Mouse (Mus musculus): ENCODE data around the gene Itsn1. TPM values are rescaled to one million over a fixed set of nuclear protein-coding genes. Genes with fewer than 3 reads are reported as not detected.
A peak's percentile ranks its signal among the peaks of the same experiment; 100 is the strongest.

Gene Itsn1
- total RNA-seq, 2 experiments from 2014 or later = 45.6 to 52.0 TPM

GRCm38 (mm10) chr16:91882168-91882859 lies 153.2 kb downstream of the Itsn1 start:
- no peak for DNase-seq
- intact Hi-C loops (cut with DNase I; ENCODE audit: low total_unique reads) = no loop called here

GRCm38 (mm10) chr16:91883636-91884035 lies 154.6 kb downstream of the Itsn1 start:
- no peak for DNase-seq
- intact Hi-C loops (cut with DNase I; ENCODE audit: low total_unique reads) = no loop called here

- no peak for DNase-seq
- intact Hi-C loops (cut with DNase I; ENCODE audit: low total_unique reads) = no loop called here
These were observed 155.1 kb downstream of the Itsn1 start for GRCm38 (mm10) chr16:91884196-91884595.

GRCm38 (mm10) chr16:91885389-91886122 lies 156.5 kb downstream of the Itsn1 start:
- no peak for DNase-seq
- intact Hi-C loops (cut with DNase I; ENCODE audit: low total_unique reads) = no loop called here

GRCm38 (mm10) chr16:91888368-91888767 lies 159.3 kb downstream of the Itsn1 start:
- intact Hi-C loops (cut with DNase I; ENCODE audit: low total_unique reads) = no loop called here
- no peak for DNase-seq

- DNase-seq = peak; percentile 50
These were observed 160.8 kb downstream of the Itsn1 start for GRCm38 (mm10) chr16:91889831-91890230.

GRCm38 (mm10) chr16:91891218-91891617 lies 162.1 kb downstream of the Itsn1 start:
- no peak for DNase-seq
- intact Hi-C loops (cut with DNase I; ENCODE audit: low total_unique reads) = no loop called here

More at GRCm38 (mm10) chr16:91889831-91890230, 160.8 kb downstream of the Itsn1 start:
- intact Hi-C loops (cut with DNase I; ENCODE audit: low total_unique reads) = no loop called here

- intact Hi-C loops (cut with DNase I; ENCODE audit: low total_unique reads) = no loop called here
- no peak for DNase-seq
These were observed 167.3 kb downstream of the Itsn1 start for GRCm38 (mm10) chr16:91896426-91896830.

- peak; percentile 73 for DNase-seq
- intact Hi-C loops (cut with DNase I; ENCODE audit: low total_unique reads) = no loop called here
These were observed 170.1 kb downstream of the Itsn1 start for GRCm38 (mm10) chr16:91898850-91899848.

- intact Hi-C loops (cut with DNase I; ENCODE audit: low total_unique reads) = no loop called here
- DNase-seq = no peak
These were observed 171.2 kb downstream of the Itsn1 start for GRCm38 (mm10) chr16:91900274-91900673.

GRCm38 (mm10) chr16:91903801-91904506 lies 174.9 kb downstream of the Itsn1 start:
- no peak for DNase-seq
- intact Hi-C loops (cut with DNase I; ENCODE audit: low total_unique reads) = no loop called here

- no peak for DNase-seq
- intact Hi-C loops (cut with DNase I; ENCODE audit: low total_unique reads) = no loop called here
These were observed 176.2 kb downstream of the Itsn1 start for GRCm38 (mm10) chr16:91905127-91905860.

GRCm38 (mm10) chr16:91905987-91906386 lies 176.9 kb downstream of the Itsn1 start:
- intact Hi-C loops (cut with DNase I; ENCODE audit: low total_unique reads) = no loop called here
- DNase-seq = no peak

GRCm38 (mm10) chr16:91906672-91907071 lies 177.6 kb downstream of the Itsn1 start:
- intact Hi-C loops (cut with DNase I; ENCODE audit: low total_unique reads) = no loop called here

GRCm38 (mm10) chr16:91907158-91907557 lies 178.1 kb downstream of the Itsn1 start:
- intact Hi-C loops (cut with DNase I; ENCODE audit: low total_unique reads) = no loop called here

More at GRCm38 (mm10) chr16:91906672-91907071, 177.6 kb downstream of the Itsn1 start:
- DNase-seq = no peak

GRCm38 (mm10) chr16:91909569-91910335 lies 180.7 kb downstream of the Itsn1 start:
- DNase-seq = no peak
- intact Hi-C loops (cut with DNase I; ENCODE audit: low total_unique reads) = no loop called here

More at GRCm38 (mm10) chr16:91907158-91907557, 178.1 kb downstream of the Itsn1 start:
- DNase-seq = no peak

GRCm38 (mm10) chr16:91917631-91918096 lies 188.6 kb downstream of the Itsn1 start:
- intact Hi-C loops (cut with DNase I; ENCODE audit: low total_unique reads) = loop anchor here (5.0 kb wide), 1 partner anchor 195 kb away; no protein-coding TSS in a partner anchor
- DNase-seq = peak; percentile 86

Data from gastrocnemius, postnatal 14 days (tissue).